Mouse (Mus musculus) brain, embryonic 14.5 days (tissue): ENCODE results near the gene Golga4. TPM values are rescaled to one million over a fixed set of nuclear protein-coding genes. Genes with fewer than 3 reads are reported as not detected.

Experiments used
- DNase-seq: peaks from one replicate; pipeline ENCODE4 v3.0.0-alpha.2; 2011; ENCODE audit warnings: low read depth
- CTCF ChIP-seq: fragments of 200-500 bp; IDR thresholded peaks from 2 replicates; pipeline ENCODE4 v1.5.1; 2012; ENCODE audit warnings: inconsistent platforms, mild to moderate bottlenecking, moderate library complexity, borderline replicate concordance; ENCODE audit not compliant: insufficient read depth, insufficient read length; ENCODE audit errors: extremely low read depth
- POLR2A ChIP-seq: fragments of 200-500 bp; IDR thresholded peaks from 2 replicates; pipeline ENCODE4 v1.6.1; 2012; ENCODE audit warnings: mild to moderate bottlenecking, inconsistent platforms, borderline replicate concordance; ENCODE audit not compliant: poor library complexity, insufficient read depth, insufficient read length, severe bottlenecking; ENCODE audit errors: extremely low read depth
- polyA plus RNA-seq: library from polyadenylated mRNA; depleted of rRNA; stranded (reverse); fragments of >200 nt; gene quantifications from 2 replicates; pipeline ENCODE4 v1.2.3, GENCODE M21; 2012

Gene Golga4
- polyA plus RNA-seq, 1 experiment, result 60.5 TPM

DNA sequence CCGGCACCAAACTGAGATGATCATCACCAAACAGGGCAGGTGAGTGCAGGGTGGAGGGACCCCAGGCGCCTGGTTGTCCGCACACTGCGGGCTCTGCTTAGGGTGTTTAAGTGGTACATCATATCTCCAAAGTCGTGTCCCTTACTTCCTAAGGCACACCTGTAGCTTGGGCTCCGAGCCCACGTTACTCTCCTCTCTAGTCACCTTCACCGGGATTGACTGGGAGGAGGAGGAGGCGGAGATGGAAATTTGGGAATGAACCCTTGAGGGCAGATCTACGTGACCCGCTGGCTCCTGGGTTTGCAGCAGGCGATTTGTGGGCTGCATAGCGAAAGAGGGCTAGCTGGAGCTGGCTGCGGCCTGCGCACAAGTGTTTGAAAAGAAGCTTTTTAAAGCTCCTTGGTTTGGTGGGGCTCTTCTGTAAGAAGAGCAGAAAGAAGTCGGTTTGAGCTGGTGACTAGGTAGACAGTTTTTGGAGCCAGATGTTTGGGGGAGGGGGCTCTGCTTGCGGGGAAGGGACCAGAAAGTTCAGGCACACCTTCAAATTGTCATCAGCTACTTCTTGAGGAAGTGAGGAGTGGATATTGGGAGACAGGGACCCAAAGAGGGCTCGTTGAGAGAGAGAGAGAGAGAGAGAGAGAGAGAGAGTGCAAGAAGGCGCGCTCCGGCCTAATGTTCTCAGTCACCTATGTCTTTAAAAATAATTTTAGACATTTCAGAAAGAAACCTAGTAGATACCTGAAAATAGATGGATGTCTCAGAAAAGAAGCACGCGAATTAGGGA, 26.4 kb upstream of the Golga4 start:
- DNase-seq, result no peak
- no peak for TF ChIP-seq CTCF
- no peak for TF ChIP-seq POLR2A

DNA sequence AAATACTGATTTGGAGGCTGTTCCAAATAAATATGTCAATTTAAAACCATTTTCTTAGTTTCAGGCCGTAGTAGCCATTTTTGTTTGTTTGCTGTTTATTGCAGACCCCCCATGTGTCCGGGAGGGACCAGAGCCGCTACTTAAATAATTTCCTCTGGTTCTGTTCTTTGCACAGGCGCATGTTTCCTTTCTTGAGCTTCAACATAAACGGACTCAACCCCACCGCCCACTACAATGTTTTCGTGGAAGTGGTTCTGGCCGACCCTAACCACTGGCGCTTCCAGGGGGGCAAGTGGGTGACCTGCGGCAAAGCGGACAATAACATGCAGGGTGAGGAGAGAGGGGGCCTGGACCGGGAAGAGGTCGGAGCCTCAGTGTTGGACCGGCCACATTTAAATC, 25.8 kb upstream of the Golga4 start:
- no peak for DNase-seq
- no peak for TF ChIP-seq CTCF
- TF ChIP-seq POLR2A, result no peak

DNA sequence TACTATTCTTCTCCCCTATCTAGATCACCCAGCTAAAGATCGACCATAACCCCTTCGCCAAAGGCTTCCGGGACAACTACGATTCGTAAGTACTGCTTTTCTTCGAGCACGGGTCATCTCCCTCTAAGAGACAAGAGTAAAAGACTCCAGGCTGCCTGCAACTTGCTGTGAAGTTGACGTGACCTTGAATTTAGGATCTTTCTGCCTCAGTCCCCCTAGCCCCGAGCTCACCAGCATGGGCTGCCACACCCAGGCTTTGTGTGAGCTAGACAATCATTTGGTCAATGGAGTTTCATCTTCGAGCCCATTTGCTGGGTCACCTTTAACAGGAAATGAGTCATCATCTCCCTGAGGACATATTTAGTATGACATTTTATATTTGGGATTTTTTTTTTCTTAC, 23.9 kb upstream of the Golga4 start:
- TF ChIP-seq POLR2A (no peak), CTCF (no peak)
- DNase-seq, result no peak

- DNase-seq, result peak; percentile 57
- no peak for TF ChIP-seq CTCF
- no peak for TF ChIP-seq POLR2A
These were observed 19.5 kb upstream of the Golga4 start for GRCm38 (mm10) chr9:118486361-118487095.

DNA sequence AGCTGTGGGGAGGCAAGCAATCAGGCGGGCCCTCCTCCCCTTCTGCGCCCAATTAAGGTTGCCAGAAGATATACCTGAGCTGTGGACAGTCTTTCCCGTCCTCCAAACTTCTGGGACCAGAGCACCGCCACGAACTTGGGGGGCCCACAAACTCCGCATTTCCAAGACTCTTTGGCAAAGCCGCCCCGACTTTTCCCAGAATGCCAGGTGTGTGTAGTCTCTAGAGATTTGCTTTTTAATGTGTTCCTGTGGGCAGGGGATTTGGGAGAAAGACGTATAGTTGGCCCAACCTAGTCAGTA, 19.0 kb upstream of the Golga4 start:
- TF ChIP-seq POLR2A (no peak), CTCF (no peak)
- peak; percentile 47 for DNase-seq

DNA sequence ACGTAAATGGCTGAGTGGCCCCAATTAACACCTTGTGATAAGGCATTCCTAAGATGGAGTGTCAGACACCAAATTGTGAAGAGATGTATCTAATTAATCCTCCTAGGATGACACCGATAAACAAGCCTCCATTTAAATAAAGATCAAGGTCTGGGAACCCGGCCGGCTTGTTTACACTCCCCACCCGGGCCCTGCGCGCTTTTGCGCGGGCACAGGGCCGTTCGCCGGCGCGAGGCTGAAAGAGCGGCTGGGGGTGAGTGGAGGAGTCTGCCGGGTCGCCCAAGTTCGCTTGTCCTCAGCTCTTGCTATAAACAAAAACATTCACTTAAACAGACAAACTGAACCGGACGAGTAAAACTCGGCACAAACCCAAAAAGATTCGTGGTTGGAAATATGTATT, 18.4 kb upstream of the Golga4 start:
- DNase-seq, result peak; percentile 78
- TF ChIP-seq CTCF (no peak), POLR2A (no peak)

- TF ChIP-seq CTCF (peak; percentile 56; the same call in 1 of the 2 replicates), POLR2A (no peak)
- DNase-seq, result peak; percentile 71
These were observed 17.8 kb upstream of the Golga4 start for GRCm38 (mm10) chr9:118488138-118488895.

DNA sequence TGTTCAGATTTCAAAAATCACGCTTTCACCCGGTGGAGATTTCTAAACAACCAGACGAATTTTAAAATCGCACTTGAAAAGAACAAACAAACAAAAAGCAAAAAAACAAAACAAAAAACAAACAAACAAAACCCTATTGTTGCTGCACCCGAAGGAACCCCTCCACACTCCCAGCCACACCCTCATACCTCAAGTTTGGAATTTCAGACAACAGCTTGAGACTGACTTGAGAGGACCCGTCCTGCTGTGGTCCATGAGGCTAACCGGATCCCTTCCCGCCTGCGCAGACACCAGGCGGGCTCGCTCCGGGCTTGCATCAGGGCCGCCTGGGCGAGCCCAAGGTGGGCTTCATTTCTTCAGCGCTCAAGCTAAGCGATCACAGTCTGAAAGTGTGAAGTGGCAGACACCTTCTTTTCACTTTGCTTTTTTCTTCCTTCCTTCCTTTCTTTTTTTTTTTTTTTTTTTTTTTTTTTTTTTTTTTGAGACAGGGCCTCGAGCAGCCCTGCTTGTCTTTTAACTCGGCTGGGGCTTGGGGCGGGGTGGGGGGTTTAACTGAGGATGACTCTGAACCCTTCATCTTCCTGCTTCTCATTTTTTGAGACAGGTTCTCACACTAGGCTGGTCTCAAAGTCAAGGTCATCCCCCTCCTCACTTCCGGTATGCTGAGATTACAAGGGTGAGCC, 17.0 kb upstream of the Golga4 start:
- peak; percentile 55 for DNase-seq
- TF ChIP-seq CTCF, result no peak
- TF ChIP-seq POLR2A, result no peak

DNA sequence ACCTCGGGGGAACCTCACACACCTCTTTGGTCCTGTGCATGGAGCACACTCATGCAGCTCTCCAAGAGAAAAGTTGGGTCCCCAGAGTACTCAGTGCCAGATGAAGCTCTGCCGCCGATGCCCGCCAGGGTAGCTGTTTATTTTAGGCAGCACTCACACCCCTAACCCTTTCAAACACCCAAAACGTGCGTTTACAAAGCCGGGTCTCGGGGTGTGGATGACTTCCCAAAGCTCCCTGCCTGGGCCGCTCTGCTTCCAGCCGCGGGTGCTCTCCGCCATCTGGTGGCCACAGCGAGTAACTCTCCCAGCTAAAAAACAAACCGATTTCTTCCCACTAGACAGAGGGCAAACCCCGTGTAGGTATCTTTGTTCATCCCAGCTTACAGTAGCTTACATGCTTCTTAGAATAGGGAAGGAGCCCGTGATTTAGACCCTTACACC, 16.5 kb upstream of the Golga4 start:
- peak; percentile 88 for DNase-seq
- TF ChIP-seq POLR2A, result no peak
- peak; percentile 93 for TF ChIP-seq CTCF

- TF ChIP-seq POLR2A (no peak), CTCF (no peak)
These were observed 14.9 kb upstream of the Golga4 start for GRCm38 (mm10) chr9:118491195-118491594.

More at GRCm38 (mm10) chr9:118491195-118491594, 14.9 kb upstream of the Golga4 start:
- DNase-seq, result no peak
